Mouse (Mus musculus): ENCODE measurements around the gene Hmgcs2.

Hmgcs2 gene

DNA sequence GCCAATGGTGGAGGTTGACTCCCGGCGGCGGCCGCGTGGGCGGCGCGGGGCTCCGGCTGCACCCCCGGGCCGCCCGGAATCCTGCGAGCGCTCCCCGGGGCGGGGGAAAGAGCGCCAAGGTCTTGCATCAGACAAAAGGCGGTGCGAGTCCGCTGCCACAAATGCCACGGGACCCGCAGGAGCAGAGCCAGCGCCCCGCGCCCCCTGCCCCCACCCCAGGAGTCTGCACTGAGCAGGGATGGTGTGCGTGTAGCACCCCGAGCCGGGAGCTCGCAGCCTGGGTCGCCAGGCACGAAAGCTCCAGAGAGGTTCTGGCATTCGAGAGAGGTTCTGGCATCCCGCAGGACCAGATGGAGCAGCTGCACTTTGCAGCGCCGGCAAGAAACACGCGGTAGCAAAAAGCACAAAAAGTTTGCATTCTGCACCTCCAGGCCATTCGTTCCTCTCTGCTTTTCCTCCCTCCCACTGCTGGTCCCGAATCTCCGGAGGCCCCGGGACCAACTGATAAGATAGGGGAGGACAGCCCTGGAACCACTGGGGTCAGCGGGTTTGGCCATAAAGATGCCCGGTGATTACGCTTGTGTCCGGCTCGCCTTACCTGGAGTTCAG lies 59.0 kb downstream of the Hmgcs2 start:
- peak; percentile 52 for DNase-seq

- peak; percentile 87 for DNase-seq
Measured at GRCm38 (mm10) chr3:98339706-98340109, 59.5 kb downstream of the Hmgcs2 start, which contains the start of gene Phgdh. Phgdh (minus strand) TSS chr3:98339990.

DNA sequence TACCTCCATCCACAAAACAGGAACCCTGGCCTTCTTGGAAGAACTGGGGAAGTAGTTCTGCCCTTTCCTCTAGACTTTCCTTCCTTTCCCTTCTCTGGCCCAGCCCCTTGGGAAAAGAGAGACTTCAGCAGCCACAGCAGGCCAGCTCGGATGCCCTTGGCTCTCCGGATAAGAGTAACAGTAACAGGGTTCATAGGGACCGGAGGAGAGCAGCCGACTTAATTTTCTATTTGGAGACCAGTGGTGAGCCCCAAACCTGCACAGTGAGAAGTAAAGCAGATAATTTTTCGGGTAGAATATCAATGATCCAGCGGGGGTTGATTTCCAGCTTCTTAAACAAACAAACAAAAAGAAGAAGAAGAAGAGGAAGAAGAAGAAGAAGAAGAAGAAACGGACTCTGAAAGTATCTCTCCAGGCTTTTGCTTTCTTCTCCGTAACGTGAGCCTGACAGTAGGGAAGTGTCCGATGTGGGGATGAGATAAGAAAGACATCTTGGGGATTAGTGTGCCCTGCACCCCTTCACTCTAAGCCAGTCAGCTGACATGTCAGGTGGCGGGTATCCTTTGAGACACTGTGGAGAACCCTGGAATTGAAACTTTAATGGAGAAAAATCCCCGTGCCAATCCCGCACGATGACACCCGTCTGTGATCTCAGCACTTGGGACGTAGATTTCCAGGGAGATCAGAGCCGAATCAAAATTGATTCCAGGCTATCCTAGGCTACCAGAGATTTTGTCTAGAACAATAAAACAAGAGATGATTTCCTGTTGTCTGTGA lies 60.8 kb downstream of the Hmgcs2 start:
- no peak for DNase-seq

GRCm38 (mm10) chr3:98343235-98343634 lies 63.0 kb downstream of the Hmgcs2 start:
- DNase-seq: no peak

GRCm38 (mm10) chr3:98348106-98348505 lies 67.9 kb downstream of the Hmgcs2 start:
- DNase-seq: no peak

GRCm38 (mm10) chr3:98348705-98349104 lies 68.5 kb downstream of the Hmgcs2 start:
- peak; percentile 70 for DNase-seq

- DNase-seq: peak; percentile 77
Measured at GRCm38 (mm10) chr3:98353892-98354291, 73.7 kb downstream of the Hmgcs2 start.

DNA sequence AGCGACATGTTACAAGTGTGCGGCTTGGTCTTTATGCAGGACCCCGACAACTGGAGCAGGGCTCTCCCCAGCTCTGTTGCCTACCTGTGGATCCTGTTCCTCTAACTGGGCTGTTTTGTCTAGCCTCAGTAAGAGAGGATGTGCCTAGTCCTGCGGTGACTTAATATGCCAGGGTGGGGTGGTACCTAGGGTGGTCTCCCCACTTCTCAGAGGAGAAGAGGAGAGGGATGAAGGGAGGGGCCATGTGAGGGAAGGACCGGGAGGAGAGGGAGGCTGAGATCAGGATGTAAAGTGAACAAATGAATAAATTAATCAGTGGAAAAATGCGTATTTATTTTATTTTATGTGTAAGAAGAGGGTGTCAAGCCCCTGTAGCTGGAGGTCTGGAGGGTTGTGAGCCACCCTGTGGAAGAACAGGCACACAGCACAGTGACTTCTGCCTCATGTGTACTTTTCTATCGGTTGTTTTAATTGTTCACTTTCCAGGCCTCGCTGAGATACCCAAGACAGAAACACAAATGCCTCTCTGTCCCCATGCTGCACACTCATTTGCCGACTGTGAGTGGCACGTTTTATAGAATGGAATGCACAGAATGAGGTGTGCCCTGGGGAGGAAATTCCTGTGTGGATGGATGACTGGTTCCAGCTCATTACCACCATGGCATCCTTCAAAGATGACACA lies 75.2 kb downstream of the Hmgcs2 start:
- DNase-seq: peak; percentile 94

DNA sequence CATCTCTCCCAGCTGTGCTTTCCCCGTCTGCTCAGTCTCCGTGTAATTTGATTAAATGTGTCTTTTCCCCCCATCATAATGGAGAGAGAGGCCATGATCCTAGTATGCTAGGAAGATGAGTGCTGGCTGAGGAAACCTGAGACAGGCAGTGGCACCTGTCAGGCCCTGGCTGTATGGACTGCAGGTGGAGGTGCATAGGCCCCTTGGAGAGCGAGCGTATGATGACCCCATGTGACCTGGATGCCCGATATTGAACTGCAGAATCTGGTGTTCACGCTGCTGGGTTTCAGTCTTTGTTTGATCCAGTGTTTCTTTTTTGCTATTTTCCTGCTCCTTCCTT lies 75.8 kb downstream of the Hmgcs2 start:
- no peak for DNase-seq

- no peak for DNase-seq
Measured at GRCm38 (mm10) chr3:98356632-98357370, 76.6 kb downstream of the Hmgcs2 start.

Measured in retina, postnatal 1 day (tissue).